26 mouse cellular contexts compared by ENCODE assay signal in the genomic region with DNA sequence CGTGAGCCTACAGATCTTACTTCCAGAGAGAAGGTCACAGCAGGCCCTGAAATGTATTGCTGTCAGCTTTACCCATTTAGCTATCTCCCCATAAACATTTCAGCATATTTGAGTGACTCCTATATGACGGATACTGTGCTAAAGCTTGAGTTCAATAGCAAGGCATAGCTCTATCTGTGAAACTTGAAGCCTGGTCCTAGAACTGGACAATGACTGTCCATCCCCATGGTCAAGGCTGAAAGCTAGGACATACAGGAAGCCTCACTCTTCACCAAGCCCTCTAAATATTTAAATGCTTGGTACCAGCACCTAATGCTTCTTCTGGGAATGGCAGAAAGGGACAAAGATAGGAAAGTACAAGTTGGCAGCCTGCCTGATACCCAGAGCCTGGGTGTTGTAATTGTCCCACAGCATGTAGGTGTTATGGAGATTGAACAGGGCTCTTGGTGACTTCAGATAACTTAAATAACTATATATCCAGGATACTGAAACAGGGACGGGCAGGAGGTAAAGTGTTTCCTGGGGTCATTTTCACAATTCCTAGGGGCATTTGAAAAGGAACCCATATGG. TPM values are rescaled to one million over a fixed set of nuclear protein-coding genes. Genes with fewer than 3 reads are reported as not detected.
DNase-seq lines count a peak whose midpoint lies in the region; ATAC-seq and TF ChIP-seq lines count a peak whose summit lies in the region.
"Had no signal": no experiment of that assay in that cellular context is flagged by ENCODE, and none has a peak within 500 bp of the region (broad histone marks: within the 10 kb centered on the region; RNA-seq: fewer than 3 reads in every experiment).

No protein-coding gene starts in this region.

- no peaks in the 10 kb centered on the region for H3K4me1 ChIP-seq in heart, embryonic 11.5 days (ENCODE audit: control insufficient read depth, insufficient read depth, low read length)
- peaks cover 6% of the 10 kb centered on the region; the same call in 1 of the 2 replicates for H3K4me1 ChIP-seq in heart, embryonic 10.5 days
- H3K4me1 ChIP-seq in lung, embryonic 15.5 days, result 0 out of 2 replicates have a peak, but pooled peaks cover 4% of the 10 kb centered on the region
- H3K4me1 ChIP-seq in heart, embryonic 16.5 days (ENCODE audit: control insufficient read depth, insufficient read depth, low read length), result peaks cover 5% of the 10 kb centered on the region; the same call in 1 of the 2 replicates
- H3K4me1 ChIP-seq in thymus, adult 2 months (replicated peaks; ENCODE audit: control insufficient read depth, insufficient read depth, low read length), result no peaks in the 10 kb centered on the region
- H3K4me1 ChIP-seq: embryonic facial prominence, embryonic 12.5 days; hindbrain, embryonic 12.5 days; intestine, embryonic 15.5 days; liver, embryonic 12.5 days had no signal

- 0 out of 2 replicates have a peak, but pooled peaks cover 3% of the 10 kb centered on the region for H3K27me3 ChIP-seq in heart, embryonic 11.5 days (ENCODE audit: control insufficient read depth, insufficient read depth, low read length)
- peaks cover 19% of the 10 kb centered on the region; the same call in 1 of the 2 replicates for H3K27me3 ChIP-seq in heart, embryonic 10.5 days (ENCODE audit: insufficient read depth, poor library complexity, severe bottlenecking)
- H3K27me3 ChIP-seq in lung, embryonic 15.5 days, result peaks cover 3% of the 10 kb centered on the region; the same call in 1 of the 2 replicates
- no peaks in the 10 kb centered on the region for H3K27me3 ChIP-seq in heart, embryonic 16.5 days (ENCODE audit: control insufficient read depth, insufficient read depth, low read length)
- no peaks in the 10 kb centered on the region for H3K27me3 ChIP-seq in thymus, adult 2 months (ENCODE audit: control insufficient read depth, insufficient read depth, low read length)

- peak overlapping the region; percentile 15; the same call in 1 of the 2 replicates for H3K27ac ChIP-seq in heart, embryonic 11.5 days (ENCODE audit: low read depth, low read length)
- H3K27ac ChIP-seq in heart, embryonic 10.5 days, result no peak overlapping the region
- peak overlapping the region; percentile 61; the same call in 1 of the 2 replicates for H3K27ac ChIP-seq in lung, embryonic 15.5 days
- H3K27ac ChIP-seq in heart, embryonic 16.5 days (ENCODE audit: low read length), result peak overlapping the region; percentile 77
- no peak overlapping the region for H3K27ac ChIP-seq in thymus, adult 2 months (ENCODE audit: control insufficient read depth, insufficient read depth, low read length)
- H3K27ac ChIP-seq: embryonic facial prominence, embryonic 12.5 days; hindbrain, embryonic 12.5 days; hindbrain, postnatal 0 days; intestine, embryonic 15.5 days; kidney, postnatal 0 days; liver, embryonic 12.5 days had no signal

- DNase-seq in heart, embryonic 10.5 days (ENCODE audit: low spot score), result no peak
- no peak for DNase-seq in lung, postnatal 4 days
- no peak for DNase-seq in frontal cortex, postnatal 25 days (ENCODE audit: low spot score in 2 of 2)
- DNase-seq in thymus, adult 2 months, result no peak
- DNase-seq: adrenal gland, postnatal 14 days; cerebellum, adult 11-12 months; cerebellum, adult 9-11 months; embryo, embryonic 11 days; kidney, adult 8-10 months; kidney, postnatal 4 days; left cerebral cortex, postnatal 4 days; liver, postnatal 0 days; midbrain, embryonic 14.5 days; thymus, postnatal 4 days had no signal

- WGBS in heart, embryonic 11.5 days (ENCODE audit: insufficient replicate concordance), result 53% methylated on average over 3 of the region's 3 CpGs
- 66% methylated on average over 3 of the region's 3 CpGs for WGBS in heart, embryonic 10.5 days
- 49% methylated on average over 3 of the region's 3 CpGs for WGBS in lung, embryonic 15.5 days
- 46% methylated on average over 3 of the region's 3 CpGs for WGBS in heart, embryonic 16.5 days
- 91% methylated on average over 3 of the region's 3 CpGs for WGBS in thymus, adult 2 months

- TF ChIP-seq POLR2A in thymus, adult 2 months (IDR thresholded peaks at IDR 0.05; ENCODE audit: control insufficient read depth, extremely low read depth, insufficient read depth, low read length, poor library complexity), result no peak

- H3K9me3 ChIP-seq in heart, embryonic 11.5 days (replicated peaks; ENCODE audit: control insufficient read depth, low read length), result no peaks in the 10 kb centered on the region
- H3K9me3 ChIP-seq in heart, embryonic 10.5 days, result no peaks in the 10 kb centered on the region
- H3K9me3 ChIP-seq in lung, embryonic 15.5 days, result no peaks in the 10 kb centered on the region
- no peaks in the 10 kb centered on the region for H3K9me3 ChIP-seq in heart, embryonic 16.5 days (replicated peaks; ENCODE audit: control insufficient read depth, low read length)
- H3K9me3 ChIP-seq: embryonic facial prominence, embryonic 12.5 days; hindbrain, embryonic 12.5 days; intestine, embryonic 15.5 days; liver, embryonic 12.5 days had no signal

- H3K4me2 ChIP-seq in heart, embryonic 11.5 days, result no peak overlapping the region
- H3K4me2 ChIP-seq in lung, embryonic 15.5 days, result no peak overlapping the region
- no peak overlapping the region for H3K4me2 ChIP-seq in heart, embryonic 16.5 days (ENCODE audit: low read depth, low read length)
- H3K4me2 ChIP-seq: embryonic facial prominence, embryonic 12.5 days; hindbrain, embryonic 12.5 days; intestine, embryonic 15.5 days; liver, embryonic 12.5 days had no signal

- H3K36me3 ChIP-seq in heart, embryonic 11.5 days (ENCODE audit: control insufficient read depth, insufficient read depth, low read length), result no peaks in the 10 kb centered on the region
- no peaks in the 10 kb centered on the region for H3K36me3 ChIP-seq in heart, embryonic 10.5 days
- H3K36me3 ChIP-seq in lung, embryonic 15.5 days, result no peaks in the 10 kb centered on the region
- H3K36me3 ChIP-seq in heart, embryonic 16.5 days (ENCODE audit: control insufficient read depth, insufficient read depth), result no peaks in the 10 kb centered on the region
- H3K36me3 ChIP-seq in thymus, adult 2 months (ENCODE audit: control insufficient read depth, insufficient read depth, low read length), result no peaks in the 10 kb centered on the region
- H3K36me3 ChIP-seq: embryonic facial prominence, embryonic 12.5 days; hindbrain, embryonic 12.5 days; intestine, embryonic 15.5 days; liver, embryonic 12.5 days had no signal

- ATAC-seq in heart, embryonic 11.5 days (replicated peaks; ENCODE audit: insufficient number of reproducible peaks, low FRiP score, low TSS enrichment), result no peak
- ATAC-seq in lung, embryonic 15.5 days (ENCODE audit: borderline replicate concordance, extremely low read depth, low FRiP score, low TSS enrichment), result peak; percentile 56
- ATAC-seq in heart, embryonic 16.5 days (replicated peaks; ENCODE audit: extremely low read depth, insufficient read depth, low FRiP score), result peak; percentile 78
- ATAC-seq: CD4-positive, CD25-positive, alpha-beta regulatory T cell, adult 4 months; intestine, embryonic 15.5 days; liver, embryonic 12.5 days; liver, postnatal 0 days had no signal

- no peak overlapping the region for H3K9ac ChIP-seq in heart, embryonic 11.5 days (ENCODE audit: low read depth, low read length)
- H3K9ac ChIP-seq in lung, embryonic 15.5 days, result no peak overlapping the region
- H3K9ac ChIP-seq in heart, embryonic 16.5 days (ENCODE audit: low read length), result no peak overlapping the region
- H3K9ac ChIP-seq: embryonic facial prominence, embryonic 12.5 days; hindbrain, embryonic 12.5 days; intestine, embryonic 15.5 days; liver, embryonic 12.5 days; liver, postnatal 0 days had no signal

- no peak overlapping the region for H3K4me3 ChIP-seq in heart, embryonic 11.5 days (ENCODE audit: low read depth, low read length)
- no peak overlapping the region for H3K4me3 ChIP-seq in heart, embryonic 10.5 days
- no peak overlapping the region for H3K4me3 ChIP-seq in lung, embryonic 15.5 days
- H3K4me3 ChIP-seq in heart, embryonic 16.5 days (ENCODE audit: low read length), result no peak overlapping the region
- no peak overlapping the region for H3K4me3 ChIP-seq in thymus, adult 2 months (ENCODE audit: control insufficient read depth, insufficient read depth, low read length)
- H3K4me3 ChIP-seq: embryonic facial prominence, embryonic 12.5 days; hindbrain, embryonic 12.5 days; intestine, embryonic 15.5 days; liver, embryonic 12.5 days had no signal

- TF ChIP-seq CTCF in thymus, adult 2 months (IDR thresholded peaks at IDR 0.05; ENCODE audit: borderline replicate concordance, control insufficient read depth, extremely low read depth, insufficient read depth, low read length, poor library complexity), result no peak

RNA-seq across cellular contexts. Expression of a gene that starts 51.9 kb away (rescaled TPM):
- polyA plus RNA-seq in heart, embryonic 11.5 days (2014; fragmentation: Nextera tagmentation; extraction: Ambion mirVana), result 0.11 TPM in 1 of 2 replicates, not detected in the other
- polyA plus RNA-seq in heart, embryonic 10.5 days (2016; fragmentation: Nextera tagmentation; extraction: Ambion mirVana), result 0.10 TPM in 1 of 2 replicates, not detected in the other
- not detected in 2 replicates for polyA plus RNA-seq in lung, embryonic 15.5 days (2015; fragmentation: Nextera tagmentation; extraction: Ambion mirVana)
- polyA plus RNA-seq in heart, embryonic 16.5 days (2015; fragmentation: Nextera tagmentation; extraction: Ambion mirVana), result 0.05 TPM in 1 of 2 replicates, not detected in the other
- 0.28 and 0.31 TPM in 2 replicates for polyA plus RNA-seq in thymus, adult 2 months (2012; rRNA removed)
- polyA plus RNA-seq: CD4-positive, CD25-positive, alpha-beta regulatory T cell, adult 4 months; gonadal fat pad, adult 2 months; kidney, postnatal 0 days; liver, embryonic 12.5 days; liver, postnatal 0 days; thymus, postnatal 0 days had no signal

Comparison
In these comparisons a context has a peak if more than half of its experiments do, and no peak if none do; other contexts are left out.
1. H3K27ac ChIP-seq: peak in heart, embryonic 11.5 days (single experiment), lung, embryonic 15.5 days (single experiment) and heart, embryonic 16.5 days (single experiment); none in heart, embryonic 10.5 days (single experiment) and thymus, adult 2 months (single experiment).